Mouse (Mus musculus) MEL (cell line): ENCODE measurements around the gene Eif2d.

Experiments
- CHD2 ChIP-seq: IDR thresholded peaks from 2 replicates; pipeline ENCODE4 v1.6.1; 2011; ENCODE audit warnings: low read length, improper control_type of control experiment
- CTCF ChIP-seq, 3 experiments: IDR thresholded peaks in 2 of 3; conservative IDR thresholded peaks in 1 of 3; 2 replicates each; pipeline ENCODE4 v1.5.1; 2011 to 2012; ENCODE audit warnings: low read length in 3 of 3, low read depth in 2 of 3, mild to moderate bottlenecking in 2 of 3, improper control_type of control experiment in 1 of 3, inconsistent platforms in 1 of 3, mixed read lengths in 1 of 3, moderate library complexity in 1 of 3; ENCODE audit not compliant: control insufficient read depth in 1 of 3, insufficient read depth in 1 of 3, poor library complexity in 1 of 3, severe bottlenecking in 1 of 3
- JUND ChIP-seq: IDR thresholded peaks from 2 replicates; pipeline ENCODE4 v1.6.1; 2011; ENCODE audit warnings: low read depth, mild to moderate bottlenecking, improper control_type of control experiment, low read length
- MAZ ChIP-seq: IDR thresholded peaks from 2 replicates; pipeline ENCODE4 v1.6.1; 2012; ENCODE audit warnings: low read depth, mild to moderate bottlenecking, inconsistent platforms, low read length, improper control_type of control experiment
- MEF2A ChIP-seq: IDR thresholded peaks from 2 replicates; pipeline ENCODE4 v1.6.1; 2014; ENCODE audit warnings: low read depth, mild to moderate bottlenecking, inconsistent platforms, low read length, improper control_type of control experiment; ENCODE audit not compliant: poor library complexity, insufficient replicate concordance, severe bottlenecking; ENCODE audit errors: extremely low read depth
- NRF1 ChIP-seq: IDR thresholded peaks from 2 replicates; pipeline ENCODE4 v1.6.1; 2014; ENCODE audit warnings: low read depth, mild to moderate bottlenecking, inconsistent platforms, low read length, improper control_type of control experiment, moderate library complexity; ENCODE audit not compliant: poor library complexity, insufficient read depth, severe bottlenecking
- POLR2AphosphoS2 ChIP-seq: IDR thresholded peaks from 2 replicates; pipeline ENCODE4 v1.6.1; 2011; ENCODE audit warnings: low read length, improper control_type of control experiment

GRCm38 (mm10) chr1:131181642-131182527 is 28.9 kb downstream of the Eif2d start:
- TF ChIP-seq CTCF (IDR thresholded peaks at IDR 0.05 in 2 of 3, conservative IDR thresholded peaks at IDR 0.05 in 1 of 3; ENCODE audit: control insufficient read depth in 1 of 3, insufficient read depth in 1 of 3, low read depth in 2 of 3, low read length in 3 of 3, poor library complexity in 1 of 3, severe bottlenecking in 1 of 3) (peak; percentile 81 to 96 (median 89)), MAZ (no peak; the same call in 1 of the 2 replicates), NRF1 (no peak), POLR2AphosphoS2 (no peak), CHD2 (no peak), JUND (no peak), MEF2A (no peak)
